20 mouse cellular contexts compared by ENCODE assay signal in the genomic region with DNA sequence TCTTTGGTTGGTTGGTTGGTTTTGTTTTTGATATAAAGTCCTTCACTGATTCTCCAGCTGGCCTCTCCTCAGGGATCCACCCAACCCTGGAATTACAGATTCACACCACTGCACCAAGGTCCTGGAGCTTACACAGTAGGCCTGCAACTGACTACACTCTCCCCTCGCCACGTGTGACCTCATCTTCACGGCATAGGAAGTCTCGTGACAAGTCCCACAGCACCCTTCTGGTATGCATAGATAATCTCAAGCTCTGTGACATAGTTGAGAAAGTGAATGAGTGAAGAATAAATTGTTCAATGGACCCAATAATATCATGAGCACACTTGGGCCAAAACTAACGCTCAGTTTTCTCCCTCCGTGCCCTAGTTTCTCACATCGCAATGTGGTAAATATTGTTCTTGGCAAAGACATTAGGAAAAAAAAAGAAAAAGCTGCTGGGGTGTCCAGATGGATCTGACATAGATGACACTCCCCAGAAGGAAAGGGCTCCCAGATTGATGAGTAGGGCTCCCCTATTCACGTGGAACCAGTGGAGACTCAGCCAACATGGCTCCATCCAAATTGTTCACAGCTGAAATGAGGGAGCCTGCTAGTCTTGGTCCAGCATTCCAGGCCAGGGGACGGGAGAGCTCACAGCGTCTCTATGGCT. TPM values are rescaled to one million over a fixed set of nuclear protein-coding genes. Genes with fewer than 3 reads are reported as not detected.
DNase-seq lines count a peak whose midpoint lies in the region; ATAC-seq and TF ChIP-seq lines count a peak whose summit lies in the region.
"Had no signal": no experiment of that assay in that cellular context is flagged by ENCODE, and none has a peak within 500 bp of the region (broad histone marks: within the 10 kb centered on the region; RNA-seq: fewer than 3 reads in every experiment).

No protein-coding gene starts in this region.

- H3K27me3 ChIP-seq in heart, adult 2 months (ENCODE audit: control insufficient read depth, insufficient read depth, low read length) = no peaks in the 10 kb centered on the region
- H3K27me3 ChIP-seq in heart, embryonic 10.5 days (ENCODE audit: insufficient read depth, poor library complexity, severe bottlenecking) = 0 out of 2 replicates have a peak, but pooled peaks cover 4% of the 10 kb centered on the region
- no peaks in the 10 kb centered on the region for H3K27me3 ChIP-seq in liver, postnatal 0 days (ENCODE audit: insufficient read depth, low read length)
- no peaks in the 10 kb centered on the region for H3K27me3 ChIP-seq in intestine, embryonic 16.5 days (replicated peaks; ENCODE audit: control insufficient read depth, insufficient read depth, low read length)
- H3K27me3 ChIP-seq: hindbrain, embryonic 15.5 days; liver, embryonic 15.5 days had no signal

- no peak for ATAC-seq in liver, postnatal 0 days
- no peak for ATAC-seq in intestine, embryonic 16.5 days

- no peak for TF ChIP-seq POLR2A in heart, adult 2 months (IDR thresholded peaks at IDR 0.05; ENCODE audit: insufficient read depth, low read depth, low read length)

- H3K27ac ChIP-seq in heart, adult 2 months = no peak overlapping the region
- no peak overlapping the region for H3K27ac ChIP-seq in heart, embryonic 10.5 days
- H3K27ac ChIP-seq in liver, postnatal 0 days (ENCODE audit: low read depth) = peak overlapping the region; percentile 24; the same call in 1 of the 2 replicates
- H3K27ac ChIP-seq in intestine, embryonic 16.5 days (ENCODE audit: low read length) = no peak overlapping the region
- H3K27ac ChIP-seq: heart, embryonic 13.5 days; liver, embryonic 15.5 days had no signal

- no peak for TF ChIP-seq CTCF in heart, adult 2 months (IDR thresholded peaks at IDR 0.05)
- TF ChIP-seq CTCF in liver, postnatal 0 days (IDR thresholded peaks at IDR 0.05; ENCODE audit: low read depth) = no peak

- WGBS in heart, adult 2 months = 62% methylated on average over 10 of the region's 10 CpGs
- 71% methylated on average over 10 of the region's 10 CpGs for WGBS in heart, embryonic 10.5 days
- 67% methylated on average over 10 of the region's 10 CpGs for WGBS in liver, postnatal 0 days (ENCODE audit: insufficient replicate concordance)
- WGBS in intestine, embryonic 16.5 days = 75% methylated on average over 10 of the region's 10 CpGs

- no peak overlapping the region for H3K4me3 ChIP-seq in heart, adult 2 months
- no peak overlapping the region for H3K4me3 ChIP-seq in heart, embryonic 10.5 days
- no peak overlapping the region for H3K4me3 ChIP-seq in liver, postnatal 0 days (ENCODE audit: low read depth, low read length)
- H3K4me3 ChIP-seq in intestine, embryonic 16.5 days (ENCODE audit: low read length) = no peak overlapping the region
- H3K4me3 ChIP-seq: heart, embryonic 13.5 days; hindbrain, embryonic 15.5 days; liver, embryonic 15.5 days had no signal

- no peaks in the 10 kb centered on the region for H3K36me3 ChIP-seq in heart, adult 2 months (ENCODE audit: control insufficient read depth, insufficient read depth, low read length)
- no peaks in the 10 kb centered on the region for H3K36me3 ChIP-seq in heart, embryonic 10.5 days
- H3K36me3 ChIP-seq in liver, postnatal 0 days (replicated peaks; ENCODE audit: insufficient read depth, low read length) = no peaks in the 10 kb centered on the region
- H3K36me3 ChIP-seq in intestine, embryonic 16.5 days (ENCODE audit: control insufficient read depth, insufficient read depth, low read length) = no peaks in the 10 kb centered on the region
- H3K36me3 ChIP-seq: heart, embryonic 13.5 days; hindbrain, embryonic 15.5 days; limb, embryonic 10.5 days; liver, embryonic 15.5 days had no signal

- no peaks in the 10 kb centered on the region for H3K9me3 ChIP-seq in heart, embryonic 10.5 days
- no peaks in the 10 kb centered on the region for H3K9me3 ChIP-seq in liver, postnatal 0 days (ENCODE audit: low read length)
- H3K9me3 ChIP-seq in intestine, embryonic 16.5 days (ENCODE audit: control insufficient read depth, low read length) = no peaks in the 10 kb centered on the region
- H3K9me3 ChIP-seq: heart, embryonic 13.5 days; hindbrain, embryonic 15.5 days; limb, embryonic 10.5 days; liver, embryonic 15.5 days had no signal

- no peak overlapping the region for H3K4me2 ChIP-seq in liver, postnatal 0 days (ENCODE audit: low read depth, low read length)
- H3K4me2 ChIP-seq in intestine, embryonic 16.5 days (ENCODE audit: low read depth, low read length) = no peak overlapping the region

- DNase-seq in cerebellum, adult 18-20 months = peak; percentile 36 to 50
- no peak for DNase-seq in cerebellum, adult 11 months
- peak; percentile 38 to 58 for DNase-seq in heart, adult 2 months
- no peak for DNase-seq in heart, embryonic 10.5 days (ENCODE audit: low spot score)
- DNase-seq in liver, postnatal 0 days = no peak
- DNase-seq in liver = no peak
- peak; percentile 68 for DNase-seq in cerebellum, adult 9-11 months
- DNase-seq: adrenal gland, postnatal 25 days; kidney, adult 18-20 months; lung, postnatal 14 days; right cerebral cortex, postnatal 4 days; thymus, adult 18-20 months had no signal

- H3K79me2 ChIP-seq in heart, adult 2 months (replicated peaks; ENCODE audit: control insufficient read depth, insufficient read depth, low read length) = no peaks in the 10 kb centered on the region

- intact Hi-C loops in heart, adult 2 months (cut with DNase I) = loop anchor here (5.0 kb wide), 1 partner anchor 93 kb away; no protein-coding TSS in a partner anchor

- no peak overlapping the region for H3K9ac ChIP-seq in heart, adult 2 months (ENCODE audit: low read depth, low read length)
- no peak overlapping the region for H3K9ac ChIP-seq in liver, postnatal 0 days (replicated peaks)
- H3K9ac ChIP-seq in intestine, embryonic 16.5 days (ENCODE audit: low read depth, low read length) = no peak overlapping the region
- H3K9ac ChIP-seq: heart, embryonic 13.5 days; liver, embryonic 15.5 days had no signal

- no peak for TF ChIP-seq EP300 in heart, adult 2 months (IDR thresholded peaks at IDR 0.05; ENCODE audit: insufficient read depth, low read depth, low read length)
- TF ChIP-seq EP300 in liver, postnatal 0 days (IDR thresholded peaks at IDR 0.05; ENCODE audit: low read depth) = no peak

- peaks cover 2% of the 10 kb centered on the region; the same call in 1 of the 2 replicates for H3K4me1 ChIP-seq in heart, adult 2 months (ENCODE audit: control insufficient read depth, insufficient read depth, low read length)
- H3K4me1 ChIP-seq in heart, embryonic 10.5 days = peaks cover 13% of the 10 kb centered on the region
- peaks cover 25% of the 10 kb centered on the region for H3K4me1 ChIP-seq in liver, postnatal 0 days (ENCODE audit: insufficient read depth)
- H3K4me1 ChIP-seq in intestine, embryonic 16.5 days (ENCODE audit: control insufficient read depth, insufficient read depth, low read length) = peaks cover 3% of the 10 kb centered on the region

RNA-seq across cellular contexts. Expression of gene Gm21915, which starts 30.8 kb away (rescaled TPM):
- total RNA-seq in heart, adult 2 months (2021) = not detected
- polyA plus RNA-seq in heart, adult 2 months (2012; rRNA removed) = not detected in 2 replicates
- not detected in 2 replicates for polyA plus RNA-seq in heart, embryonic 10.5 days (2016; fragmentation: Nextera tagmentation; extraction: Ambion mirVana)
- polyA plus RNA-seq in liver, postnatal 0 days (2015; fragmentation: Nextera tagmentation; extraction: Ambion mirVana) = not detected in 2 replicates
- not detected in 2 replicates for polyA plus RNA-seq in intestine, embryonic 16.5 days (2015; fragmentation: Nextera tagmentation; extraction: Ambion mirVana)
- total RNA-seq: adrenal gland, postnatal 25 days; layer of hippocampus, postnatal 25 days had no signal
- polyA plus RNA-seq: heart, embryonic 13.5 days; hindbrain, embryonic 15.5 days; large intestine, adult 2 months; limb, embryonic 10.5 days; liver, embryonic 15.5 days; neural tube, embryonic 14.5 days had no signal

RNA-seq across cellular contexts. Expression of gene Clmp, which starts 46.1 kb away (rescaled TPM):
- 1 to 10 TPM; 4.4 to 5.5 TPM for total RNA-seq in heart, adult 2 months (2021)
- polyA plus RNA-seq in heart, adult 2 months (2012; rRNA removed) = 2.8 and 3.1 TPM in 2 replicates
- 6.2 and 18.4 TPM in 2 replicates for polyA plus RNA-seq in heart, embryonic 10.5 days (2016; fragmentation: Nextera tagmentation; extraction: Ambion mirVana)
- polyA plus RNA-seq in liver, postnatal 0 days (2015; fragmentation: Nextera tagmentation; extraction: Ambion mirVana) = 1.8 and 1.9 TPM in 2 replicates
- 20.9 and 22.2 TPM in 2 replicates for polyA plus RNA-seq in intestine, embryonic 16.5 days (2015; fragmentation: Nextera tagmentation; extraction: Ambion mirVana)

Comparison
In these comparisons a context has a peak if more than half of its experiments do, and no peak if none do; other contexts are left out.
1. DNase-seq: peak in cerebellum, adult 18-20 months (2 of 2), heart, adult 2 months (2 of 2) and cerebellum, adult 9-11 months (single experiment); none in cerebellum, adult 11 months (single experiment), heart, embryonic 10.5 days (single experiment), liver, postnatal 0 days (single experiment) and liver (single experiment).